Comparison of ENCODE assay signal across 9 mouse cellular contexts in genomic region chr2:32537941-32538340, GRCm38 (mm10). TPM values are rescaled to one million over a fixed set of nuclear protein-coding genes. Genes with fewer than 3 reads are reported as not detected.
DNase-seq lines count a peak whose midpoint lies in the region; ATAC-seq and TF ChIP-seq lines count a peak whose summit lies in the region.
"Had no signal": no experiment of that assay in that cellular context is flagged by ENCODE, and none has a peak within 500 bp of the region (broad histone marks: within the 10 kb centered on the region; RNA-seq: fewer than 3 reads in every experiment).

No protein-coding gene starts in this region.

- peaks cover 4% of the 10 kb centered on the region; the same call in 1 of the 2 replicates for H3K27me3 ChIP-seq in E14TG2a.4 (ENCODE audit: insufficient read depth, low read length)
- H3K27me3 ChIP-seq in embryonic facial prominence, embryonic 11.5 days (ENCODE audit: control insufficient read depth, insufficient read depth, low read length): no peaks in the 10 kb centered on the region
- H3K27me3 ChIP-seq in limb, embryonic 13.5 days: no peaks in the 10 kb centered on the region

- no peaks in the 10 kb centered on the region for H3K9me3 ChIP-seq in E14TG2a.4 (ENCODE audit: low read length)
- no peaks in the 10 kb centered on the region for H3K9me3 ChIP-seq in embryonic facial prominence, embryonic 11.5 days (replicated peaks; ENCODE audit: control insufficient read depth, low read length)
- H3K9me3 ChIP-seq in limb, embryonic 13.5 days: no peaks in the 10 kb centered on the region

- peaks cover 83% of the 10 kb centered on the region for H3K4me1 ChIP-seq in E14TG2a.4 (replicated peaks; ENCODE audit: low read depth, low read length)
- peaks cover 15% of the 10 kb centered on the region for H3K4me1 ChIP-seq in embryonic facial prominence, embryonic 11.5 days (ENCODE audit: control insufficient read depth, insufficient read depth, low read length)
- H3K4me1 ChIP-seq in limb, embryonic 13.5 days: peaks cover 85% of the 10 kb centered on the region

- H3K9ac ChIP-seq in embryonic facial prominence, embryonic 11.5 days (replicated peaks; ENCODE audit: low read length): no peak overlapping the region; the same call in 1 of the 2 replicates
- peak overlapping the region; percentile 95 for H3K9ac ChIP-seq in limb, embryonic 13.5 days
- H3K9ac ChIP-seq: liver, embryonic 14.5 days had no signal

- peak overlapping the region; percentile 92 for H3K4me3 ChIP-seq in E14TG2a.4 (replicated peaks; ENCODE audit: low read length)
- H3K4me3 ChIP-seq in embryonic facial prominence, embryonic 11.5 days (ENCODE audit: low read depth, low read length): peak overlapping the region; percentile 95
- H3K4me3 ChIP-seq in limb, embryonic 13.5 days: peak overlapping the region; percentile 90

- H3K4me2 ChIP-seq in embryonic facial prominence, embryonic 11.5 days (ENCODE audit: low read depth, low read length): peak overlapping the region; percentile 79
- peak overlapping the region; percentile 94 for H3K4me2 ChIP-seq in limb, embryonic 13.5 days (replicated peaks)

- no peak overlapping the region for H3K27ac ChIP-seq in embryonic facial prominence, embryonic 11.5 days (replicated peaks; ENCODE audit: low read depth, low read length)
- H3K27ac ChIP-seq in limb, embryonic 13.5 days: 0 out of 2 replicates have a peak overlapping the region, but pooled peaks have one; percentile 97

- no peak for TF ChIP-seq CTCF in E14TG2a.4 (conservative IDR thresholded peaks at IDR 0.05; ENCODE audit: low read length)

- WGBS in embryonic facial prominence, embryonic 11.5 days: 69% methylated on average over 5 of the region's 5 CpGs
- 58% methylated on average over 5 of the region's 5 CpGs for WGBS in limb, embryonic 13.5 days

- peaks cover 8% of the 10 kb centered on the region; the same call in 1 of the 2 replicates for H3K36me3 ChIP-seq in E14TG2a.4 (ENCODE audit: insufficient read depth, low read length)
- no peaks in the 10 kb centered on the region for H3K36me3 ChIP-seq in embryonic facial prominence, embryonic 11.5 days (replicated peaks; ENCODE audit: control insufficient read depth, insufficient read depth, low read depth, low read length)
- H3K36me3 ChIP-seq in limb, embryonic 13.5 days: no peaks in the 10 kb centered on the region

- DNase-seq in embryonic facial prominence, embryonic 11.5 days (ENCODE audit: low spot score): no peak
- DNase-seq in heart, postnatal 4 days: peak; percentile 38
- no peak for DNase-seq in ovary, postnatal 10 days (ENCODE audit: low spot score)
- no peak for DNase-seq in thymus, postnatal 25 days
- no peak for DNase-seq in gastrocnemius, postnatal 10 days

- no peak for ATAC-seq in embryonic facial prominence, embryonic 11.5 days (replicated peaks; ENCODE audit: insufficient number of reproducible peaks, low FRiP score, low TSS enrichment, low read depth)
- ATAC-seq in limb, embryonic 13.5 days (ENCODE audit: low FRiP score, low read depth): no peak
- ATAC-seq in megakaryocyte progenitor cell, adult 5-6 weeks (replicated peaks; ENCODE audit: poor library complexity): no peak

RNA-seq across cellular contexts. Expression of gene Fam102a, which starts 2.8 kb away (rescaled TPM):
- 10.2 and 11.7 TPM in 2 replicates for polyA plus RNA-seq in embryonic facial prominence, embryonic 11.5 days (2014; fragmentation: Nextera tagmentation; extraction: Ambion mirVana)
- total RNA-seq in heart, postnatal 4 days (2021): 10 to 100 TPM in 1 of 2 experiments, 1 to 10 TPM in 1; 9.9 to 11.0 TPM
- 10.4 and 10.9 TPM in 2 replicates for polyA plus RNA-seq in limb, embryonic 13.5 days (2015; fragmentation: Nextera tagmentation; extraction: Ambion mirVana)
- 1.9 and 2.9 TPM in 2 replicates for total RNA-seq in megakaryocyte progenitor cell, adult 5-6 weeks (2015)
- total RNA-seq in megakaryocyte progenitor cell, adult 5-6 weeks (2017): 1.9 and 2.2 TPM in 2 replicates
- 1 to 10 TPM; 5.5 to 8.6 TPM for total RNA-seq in gastrocnemius, postnatal 10 days (2021)

RNA-seq across cellular contexts. Expression of gene Dpm2, which starts 32.7 kb away (rescaled TPM):
- 97.1 and 100 TPM in 2 replicates for polyA plus RNA-seq in embryonic facial prominence, embryonic 11.5 days (2014; fragmentation: Nextera tagmentation; extraction: Ambion mirVana)
- 10 to 100 TPM; 32.5 to 34.4 TPM for total RNA-seq in heart, postnatal 4 days (2021)
- polyA plus RNA-seq in limb, embryonic 13.5 days (2015; fragmentation: Nextera tagmentation; extraction: Ambion mirVana): 111 and 118 TPM in 2 replicates
- 76.6 and 87.2 TPM in 2 replicates for total RNA-seq in megakaryocyte progenitor cell, adult 5-6 weeks (2015)
- total RNA-seq in megakaryocyte progenitor cell, adult 5-6 weeks (2017): 26.5 and 32.3 TPM in 2 replicates
- total RNA-seq in gastrocnemius, postnatal 10 days (2021): 10 to 100 TPM; 19.6 to 25.7 TPM

RNA-seq across cellular contexts. Expression of gene Pip5kl1, which starts 36.7 kb away (rescaled TPM):
- polyA plus RNA-seq in embryonic facial prominence, embryonic 11.5 days (2014; fragmentation: Nextera tagmentation; extraction: Ambion mirVana): 2.3 and 3.3 TPM in 2 replicates
- total RNA-seq in heart, postnatal 4 days (2021): under 1 TPM in 1 of 2 experiments, not detected in 1; 0.26 TPM
- 1.8 and 2.5 TPM in 2 replicates for polyA plus RNA-seq in limb, embryonic 13.5 days (2015; fragmentation: Nextera tagmentation; extraction: Ambion mirVana)
- not detected in 2 replicates for total RNA-seq in megakaryocyte progenitor cell, adult 5-6 weeks (2015)
- total RNA-seq in megakaryocyte progenitor cell, adult 5-6 weeks (2017): not detected in 2 replicates
- not detected for total RNA-seq in gastrocnemius, postnatal 10 days (2021)

RNA-seq across cellular contexts. Expression of gene 9430097D07Rik, which starts 37.5 kb away (rescaled TPM):
- 0.32 and 0.36 TPM in 2 replicates for polyA plus RNA-seq in embryonic facial prominence, embryonic 11.5 days (2014; fragmentation: Nextera tagmentation; extraction: Ambion mirVana)
- not detected for total RNA-seq in heart, postnatal 4 days (2021)
- 0.19 and 0.23 TPM in 2 replicates for polyA plus RNA-seq in limb, embryonic 13.5 days (2015; fragmentation: Nextera tagmentation; extraction: Ambion mirVana)
- not detected in 2 replicates for total RNA-seq in megakaryocyte progenitor cell, adult 5-6 weeks (2015)
- not detected in 2 replicates for total RNA-seq in megakaryocyte progenitor cell, adult 5-6 weeks (2017)
- not detected for total RNA-seq in gastrocnemius, postnatal 10 days (2021)

RNA-seq across cellular contexts. Expression of gene St6galnac4, which starts 49.0 kb away (rescaled TPM):
- polyA plus RNA-seq in embryonic facial prominence, embryonic 11.5 days (2014; fragmentation: Nextera tagmentation; extraction: Ambion mirVana): 20.3 and 22.8 TPM in 2 replicates
- total RNA-seq in heart, postnatal 4 days (2021): 10 to 100 TPM; 31.6 to 38.6 TPM
- 37.2 and 39.5 TPM in 2 replicates for polyA plus RNA-seq in limb, embryonic 13.5 days (2015; fragmentation: Nextera tagmentation; extraction: Ambion mirVana)
- 26.2 and 33.1 TPM in 2 replicates for total RNA-seq in megakaryocyte progenitor cell, adult 5-6 weeks (2015)
- total RNA-seq in megakaryocyte progenitor cell, adult 5-6 weeks (2017): 38.7 and 40.4 TPM in 2 replicates
- total RNA-seq in gastrocnemius, postnatal 10 days (2021): 10 to 100 TPM; 31.7 to 42.6 TPM
